Mouse (Mus musculus): ENCODE measurements around the gene Gm21800. TPM values are rescaled to one million over a fixed set of nuclear protein-coding genes. Genes with fewer than 3 reads are reported as not detected.
"Not testable (repeated sequence)": the region's sequence is repeated elsewhere in the genome, so short reads cannot be mapped to it uniquely, and the experiment has no call there.

Gm21800 gene
- polyA plus RNA-seq (2015; fragmentation: Nextera tagmentation; extraction: Ambion mirVana) = not detected in 2 replicates

DNA sequence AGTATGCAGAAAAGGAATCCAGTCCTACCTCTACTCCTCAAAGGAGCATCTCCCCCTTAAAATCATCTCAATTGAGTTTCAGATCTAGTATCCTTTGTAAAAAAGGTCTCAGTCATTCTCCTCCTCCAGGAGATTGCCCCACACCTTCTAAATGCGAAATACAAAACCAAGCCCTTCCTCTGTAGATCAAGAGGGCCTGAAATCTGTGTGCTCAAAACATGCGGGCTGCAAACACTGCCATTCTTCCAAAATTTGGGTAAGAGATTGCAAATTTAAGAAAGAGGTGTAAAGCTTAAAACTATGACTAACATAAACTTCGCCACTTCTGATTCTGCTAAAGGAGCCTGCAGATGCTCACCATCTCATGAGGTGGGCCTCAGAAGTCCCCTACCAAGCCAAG is at the start of gene Gm21800:
Gene Gm21800 (plus strand): TSS at position 301 of the 400 bp plus-strand sequence.
- 53% methylated on average over 2 of the region's 3 CpGs for WGBS
- not testable (repeated sequence) for H3K9ac ChIP-seq; H3K4me1 ChIP-seq (replicated peaks); H3K36me3 ChIP-seq; ATAC-seq (replicated peaks; ENCODE audit: insufficient number of reproducible peaks, insufficient read depth, low FRiP score, low read depth); H3K4me3 ChIP-seq; H3K27me3 ChIP-seq; H3K4me2 ChIP-seq; H3K9me3 ChIP-seq (replicated peaks); H3K27ac ChIP-seq

All from heart, embryonic 15.5 days (tissue).